Mouse (Mus musculus): ENCODE measurements around the gene Igf1r. TPM values are rescaled to one million over a fixed set of nuclear protein-coding genes. Genes with fewer than 3 reads are reported as not detected.
A peak's percentile ranks its signal among the peaks of the same experiment; 100 is the strongest.

The Igf1r gene
- polyA plus RNA-seq, 1 experiment from 2014 or later, result 15.2 TPM

DNA sequence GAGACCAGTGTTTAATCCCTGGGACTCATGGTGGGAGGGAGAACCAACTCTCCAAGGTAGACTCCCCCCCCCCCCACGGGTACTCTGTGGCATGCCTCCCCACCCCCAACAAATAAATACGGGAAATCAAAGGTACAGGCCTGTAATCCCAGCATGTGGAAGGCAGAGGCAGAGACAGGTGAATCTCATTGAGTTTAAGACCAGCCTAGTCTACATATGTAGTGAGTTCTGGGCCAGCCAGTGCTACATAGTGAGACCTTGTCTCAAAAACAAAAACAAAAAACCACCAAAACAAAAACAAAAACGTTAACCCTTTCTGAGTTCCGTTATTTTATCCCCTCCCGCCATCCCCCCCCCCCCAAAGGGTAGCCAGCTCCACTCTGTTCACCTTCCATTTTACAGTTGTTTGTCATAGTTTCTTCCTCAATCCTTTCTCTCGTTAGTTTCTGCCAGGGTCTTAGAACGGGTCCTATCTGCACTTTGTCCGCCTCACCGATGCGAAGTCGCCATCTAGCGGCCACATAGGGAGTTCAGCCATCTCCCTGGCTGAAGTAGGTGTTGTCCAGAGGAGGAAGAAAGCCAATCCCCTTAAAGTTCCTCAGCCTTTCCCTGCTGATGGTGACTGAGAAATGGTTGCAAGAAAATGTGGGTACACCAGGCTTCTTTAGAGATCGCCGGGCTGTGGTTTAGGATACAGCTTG lies 9.1 kb downstream of the Igf1r start:
- 12% methylated on average over 14 of the region's 14 CpGs for WGBS
- ATAC-seq, result peak; percentile 46; the same call in 1 of the 2 replicates
- H3K4me2 ChIP-seq (replicated peaks), result no peak overlapping the region
- H3K27ac ChIP-seq, result no peak overlapping the region
- no peaks in the 10 kb centered on the region for H3K27me3 ChIP-seq (replicated peaks)
- no peaks in the 10 kb centered on the region for H3K9me3 ChIP-seq
- H3K9ac ChIP-seq, result no peak overlapping the region
- no peak overlapping the region for H3K4me3 ChIP-seq (replicated peaks)
- peaks cover 40% of the 10 kb centered on the region for H3K4me1 ChIP-seq (replicated peaks)
- H3K36me3 ChIP-seq, result no peaks in the 10 kb centered on the region

GRCm38 (mm10) chr7:67963691-67964090 lies 11.1 kb downstream of the Igf1r start:
- no peak overlapping the region for H3K4me2 ChIP-seq (replicated peaks)
- no peak overlapping the region for H3K27ac ChIP-seq
- H3K4me3 ChIP-seq (replicated peaks), result no peak overlapping the region
- no peak for ATAC-seq
- 81% methylated on average over 3 of the region's 3 CpGs for WGBS
- no peaks in the 10 kb centered on the region for H3K27me3 ChIP-seq (replicated peaks)
- no peak overlapping the region for H3K9ac ChIP-seq
- H3K9me3 ChIP-seq, result no peaks in the 10 kb centered on the region
- peaks cover 28% of the 10 kb centered on the region for H3K4me1 ChIP-seq (replicated peaks)
- no peaks in the 10 kb centered on the region for H3K36me3 ChIP-seq

GRCm38 (mm10) chr7:67968394-67968793 lies 15.8 kb downstream of the Igf1r start:
- H3K4me3 ChIP-seq (replicated peaks), result no peak overlapping the region
- H3K9ac ChIP-seq, result no peak overlapping the region
- H3K4me1 ChIP-seq (replicated peaks), result peaks cover 28% of the 10 kb centered on the region
- no peaks in the 10 kb centered on the region for H3K9me3 ChIP-seq
- no peak overlapping the region for H3K27ac ChIP-seq
- ATAC-seq, result no peak
- H3K36me3 ChIP-seq, result no peaks in the 10 kb centered on the region
- no peak overlapping the region for H3K4me2 ChIP-seq (replicated peaks)
- H3K27me3 ChIP-seq (replicated peaks), result no peaks in the 10 kb centered on the region
- 72% methylated on average over 12 of the region's 12 CpGs for WGBS

- no peak for ATAC-seq
- H3K9ac ChIP-seq, result no peak overlapping the region
- 80% methylated on average over 9 of the region's 9 CpGs for WGBS
- no peaks in the 10 kb centered on the region for H3K27me3 ChIP-seq (replicated peaks)
- H3K4me3 ChIP-seq (replicated peaks), result no peak overlapping the region
- no peaks in the 10 kb centered on the region for H3K9me3 ChIP-seq
- H3K4me2 ChIP-seq (replicated peaks), result no peak overlapping the region
- peaks cover 35% of the 10 kb centered on the region for H3K4me1 ChIP-seq (replicated peaks)
- no peaks in the 10 kb centered on the region for H3K36me3 ChIP-seq
- no peak overlapping the region for H3K27ac ChIP-seq
Observed at GRCm38 (mm10) chr7:67969076-67969475, 16.4 kb downstream of the Igf1r start.

GRCm38 (mm10) chr7:67973180-67974014 lies 20.8 kb downstream of the Igf1r start:
- peak; percentile 70 for ATAC-seq
- Histone ChIP-seq H3K9me3 (no peaks in the 10 kb centered on the region), H3K27me3 (replicated peaks) (no peaks in the 10 kb centered on the region), H3K36me3 (no peaks in the 10 kb centered on the region), H3K9ac (no peak overlapping the region), H3K4me2 (replicated peaks) (peak overlapping the region; percentile 48), H3K4me3 (replicated peaks) (no peak overlapping the region), H3K27ac (peak overlapping the region; percentile 74), H3K4me1 (replicated peaks) (peaks cover 29% of the 10 kb centered on the region)
- 7% methylated on average over 15 of the region's 15 CpGs for WGBS

- Histone ChIP-seq H3K9ac (no peak overlapping the region), H3K36me3 (no peaks in the 10 kb centered on the region), H3K4me1 (replicated peaks) (peaks cover 20% of the 10 kb centered on the region), H3K4me3 (replicated peaks) (no peak overlapping the region), H3K4me2 (replicated peaks) (no peak overlapping the region), H3K27me3 (replicated peaks) (no peaks in the 10 kb centered on the region), H3K9me3 (no peaks in the 10 kb centered on the region), H3K27ac (no peak overlapping the region)
- ATAC-seq, result no peak
- WGBS, result 30% methylated on average over 3 of the region's 3 CpGs
Observed at GRCm38 (mm10) chr7:67981956-67982355, 29.3 kb downstream of the Igf1r start.

- no peak for ATAC-seq
- no peak overlapping the region for H3K4me2 ChIP-seq (replicated peaks)
- 58% methylated on average over 8 of the region's 8 CpGs for WGBS
- H3K9me3 ChIP-seq, result no peaks in the 10 kb centered on the region
- H3K4me3 ChIP-seq (replicated peaks), result no peak overlapping the region
- peaks cover 24% of the 10 kb centered on the region for H3K4me1 ChIP-seq (replicated peaks)
- no peaks in the 10 kb centered on the region for H3K27me3 ChIP-seq (replicated peaks)
- H3K9ac ChIP-seq, result no peak overlapping the region
- no peaks in the 10 kb centered on the region for H3K36me3 ChIP-seq
- no peak overlapping the region for H3K27ac ChIP-seq
Observed at GRCm38 (mm10) chr7:67982809-67983208, 30.2 kb downstream of the Igf1r start.

DNA sequence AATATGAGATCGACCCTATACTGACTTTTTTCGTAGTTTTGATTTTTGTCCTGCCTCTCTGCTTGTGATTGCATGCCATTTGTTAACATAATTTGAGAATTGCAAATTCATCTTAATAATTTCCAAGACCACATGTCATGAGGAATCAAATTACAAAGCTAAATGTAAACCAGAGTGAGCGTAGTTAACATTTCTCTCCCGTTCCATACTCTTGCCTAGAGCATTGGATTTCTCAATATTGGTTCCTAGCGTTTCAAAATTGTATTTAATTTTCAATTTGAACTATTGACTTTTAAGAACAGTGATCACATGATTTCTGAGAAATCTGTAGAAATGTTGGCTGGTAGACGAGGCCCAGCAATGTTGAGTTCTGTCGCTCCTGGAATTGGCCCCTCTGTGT lies 30.8 kb downstream of the Igf1r start:
- H3K4me2 ChIP-seq (replicated peaks), result no peak overlapping the region
- no peak for ATAC-seq

GRCm38 (mm10) chr7:67985003-67985416 lies 32.4 kb downstream of the Igf1r start:
- H3K9ac ChIP-seq, result no peak overlapping the region
- H3K27ac ChIP-seq, result no peak overlapping the region
- H3K4me2 ChIP-seq (replicated peaks), result no peak overlapping the region
- no peak for ATAC-seq
- H3K4me1 ChIP-seq (replicated peaks), result peaks cover 24% of the 10 kb centered on the region
- H3K9me3 ChIP-seq, result no peaks in the 10 kb centered on the region
- no peak overlapping the region for H3K4me3 ChIP-seq (replicated peaks)
- WGBS, result 65% methylated on average over 5 of the region's 5 CpGs
- no peaks in the 10 kb centered on the region for H3K27me3 ChIP-seq (replicated peaks)
- H3K36me3 ChIP-seq, result no peaks in the 10 kb centered on the region

More for the DNA sequence above, 30.8 kb downstream of the Igf1r start:
- no peaks in the 10 kb centered on the region for H3K9me3 ChIP-seq
- H3K4me3 ChIP-seq (replicated peaks), result no peak overlapping the region
- WGBS, result 75% methylated on average over 7 of the region's 7 CpGs
- no peak overlapping the region for H3K9ac ChIP-seq
- H3K27me3 ChIP-seq (replicated peaks), result no peaks in the 10 kb centered on the region
- peaks cover 24% of the 10 kb centered on the region for H3K4me1 ChIP-seq (replicated peaks)
- no peak overlapping the region for H3K27ac ChIP-seq
- H3K36me3 ChIP-seq, result no peaks in the 10 kb centered on the region

DNA sequence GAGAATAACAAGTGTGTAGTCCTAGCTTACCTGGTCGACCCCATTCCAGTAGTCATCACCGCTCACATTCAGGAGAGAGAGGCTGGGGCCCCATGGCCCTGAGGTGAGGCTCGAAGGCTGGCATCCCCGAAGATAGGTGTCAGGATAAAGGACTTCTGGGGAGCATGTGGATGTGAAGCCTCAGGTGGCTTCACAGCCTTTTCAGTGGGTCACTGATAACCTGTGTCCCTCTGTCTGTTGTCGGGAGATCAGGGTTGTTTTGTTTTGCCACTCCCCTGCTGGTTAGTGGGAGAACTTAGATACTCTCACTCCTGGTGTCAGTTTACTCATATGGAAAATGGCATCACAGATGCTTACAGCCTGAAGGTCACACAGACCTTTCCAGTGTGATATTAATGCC lies 32.9 kb downstream of the Igf1r start:
- no peak overlapping the region for H3K27ac ChIP-seq
- H3K9me3 ChIP-seq, result no peaks in the 10 kb centered on the region
- H3K27me3 ChIP-seq (replicated peaks), result no peaks in the 10 kb centered on the region
- no peak overlapping the region for H3K4me3 ChIP-seq (replicated peaks)
- H3K9ac ChIP-seq, result no peak overlapping the region
- H3K4me2 ChIP-seq (replicated peaks), result no peak overlapping the region
- 77% methylated on average over 5 of the region's 5 CpGs for WGBS
- no peak for ATAC-seq
- H3K4me1 ChIP-seq (replicated peaks), result peaks cover 24% of the 10 kb centered on the region
- H3K36me3 ChIP-seq, result no peaks in the 10 kb centered on the region

GRCm38 (mm10) chr7:67986277-67986676 lies 33.6 kb downstream of the Igf1r start:
- Histone ChIP-seq H3K27ac (no peak overlapping the region), H3K4me3 (replicated peaks) (no peak overlapping the region), H3K36me3 (no peaks in the 10 kb centered on the region), H3K27me3 (replicated peaks) (no peaks in the 10 kb centered on the region), H3K9ac (no peak overlapping the region), H3K4me2 (replicated peaks) (no peak overlapping the region), H3K9me3 (no peaks in the 10 kb centered on the region), H3K4me1 (replicated peaks) (peaks cover 20% of the 10 kb centered on the region)
- ATAC-seq, result no peak
- WGBS, result 72% methylated on average over 10 of the region's 10 CpGs

DNA sequence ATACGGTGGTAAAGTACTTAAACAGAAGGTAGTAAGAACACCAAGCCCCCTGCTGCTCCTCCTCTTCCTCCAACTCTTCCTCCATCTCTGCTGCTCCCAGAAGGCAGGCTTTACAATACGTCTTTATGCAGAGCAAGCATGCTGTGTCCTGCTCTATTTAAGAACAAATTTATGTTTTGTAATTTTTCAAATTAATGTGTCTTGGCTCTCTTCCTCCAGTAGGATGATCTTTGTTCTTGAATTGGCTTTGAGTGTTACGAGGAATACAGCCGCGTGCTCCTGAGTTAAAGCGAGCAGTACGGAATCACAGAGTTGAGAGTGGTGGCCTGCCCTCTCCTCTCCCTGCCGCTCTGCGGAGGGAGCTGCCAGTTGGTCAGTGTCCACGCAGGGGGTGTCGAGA lies 34.2 kb downstream of the Igf1r start:
- no peak overlapping the region for H3K27ac ChIP-seq
- peak; percentile 34 for ATAC-seq
- H3K9ac ChIP-seq, result no peak overlapping the region
- H3K4me3 ChIP-seq (replicated peaks), result no peak overlapping the region
- 53% methylated on average over 11 of the region's 11 CpGs for WGBS
- no peaks in the 10 kb centered on the region for H3K9me3 ChIP-seq
- no peaks in the 10 kb centered on the region for H3K36me3 ChIP-seq
- H3K27me3 ChIP-seq (replicated peaks), result no peaks in the 10 kb centered on the region
- no peak overlapping the region for H3K4me2 ChIP-seq (replicated peaks)
- peaks cover 17% of the 10 kb centered on the region for H3K4me1 ChIP-seq (replicated peaks)

Measured in intestine, embryonic 15.5 days (tissue).